ENCODE assay signal across 8 mouse cellular contexts in the genomic region with DNA sequence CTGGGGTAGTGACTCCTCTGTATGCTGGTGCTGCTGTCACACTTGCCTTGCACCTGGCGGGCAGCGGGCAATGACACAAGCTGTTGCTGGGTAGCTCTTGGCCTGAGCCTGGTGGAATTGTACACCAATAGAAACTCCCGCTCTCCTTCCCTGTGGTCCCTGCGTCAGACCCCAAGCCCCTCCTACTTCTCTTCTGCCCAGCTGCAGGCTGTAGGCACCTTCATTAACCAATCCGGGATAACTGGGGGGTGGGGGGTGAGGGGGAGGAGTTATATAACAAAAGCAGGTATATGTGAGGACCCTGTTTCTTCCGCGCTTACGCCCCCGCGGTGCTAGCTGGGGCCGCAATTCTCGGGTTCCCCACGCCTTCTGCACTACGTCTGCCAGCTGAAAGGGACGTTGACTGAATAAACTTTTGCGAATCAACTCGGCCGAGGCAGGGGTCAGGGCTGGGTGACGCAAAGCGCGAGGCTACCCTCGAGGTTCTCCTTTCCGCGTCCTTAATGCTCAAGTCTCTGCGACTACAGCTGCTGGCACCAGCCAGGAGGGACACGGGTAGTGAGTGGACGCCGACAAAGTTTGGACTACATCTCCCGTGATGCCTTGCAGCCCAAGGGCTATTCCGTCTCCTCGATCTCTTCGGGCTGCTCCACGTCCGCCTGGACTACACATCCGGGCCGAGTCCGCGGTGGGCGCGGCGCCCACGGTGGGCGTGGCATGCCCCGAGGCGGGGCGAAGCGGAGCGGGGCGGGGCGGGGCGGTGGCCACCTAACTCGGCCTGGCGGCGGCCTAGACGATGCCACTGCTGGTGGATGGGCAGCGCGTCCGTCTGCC. TPM values are rescaled to one million over a fixed set of nuclear protein-coding genes. Genes with fewer than 3 reads are reported as not detected.
DNase-seq lines count a peak whose midpoint lies in the region; ATAC-seq and TF ChIP-seq lines count a peak whose summit lies in the region.

A gene (plus strand): TSS at position 286 of the 834 bp plus-strand sequence.

- H3K36me3 ChIP-seq in E14TG2a.4 (ENCODE audit: insufficient read depth, low read length) = peaks cover 37% of the 10 kb centered on the region
- peaks cover 22% of the 10 kb centered on the region for H3K36me3 ChIP-seq in forebrain, embryonic 12.5 days (replicated peaks)
- peaks cover 10% of the 10 kb centered on the region for H3K36me3 ChIP-seq in heart, postnatal 0 days (replicated peaks; ENCODE audit: control insufficient read depth, insufficient read depth, low read length)
- no peaks in the 10 kb centered on the region for H3K36me3 ChIP-seq in liver, embryonic 16.5 days (ENCODE audit: control insufficient read depth, insufficient read depth)
- peaks cover 29% of the 10 kb centered on the region for H3K36me3 ChIP-seq in neural tube, embryonic 13.5 days
- peaks cover 1% of the 10 kb centered on the region; the same call in 1 of the 2 replicates for H3K36me3 ChIP-seq in testis, adult 2 months (ENCODE audit: control insufficient read depth, insufficient read depth, low read length)

- H3K4me2 ChIP-seq in forebrain, embryonic 12.5 days = peak within 1 kb of the TSS; percentile 74
- peak within 1 kb of the TSS; percentile 87 for H3K4me2 ChIP-seq in heart, postnatal 0 days (ENCODE audit: low read depth, low read length)
- peak within 1 kb of the TSS; percentile 96 for H3K4me2 ChIP-seq in liver, embryonic 16.5 days (ENCODE audit: low read depth, low read length)
- H3K4me2 ChIP-seq in neural tube, embryonic 13.5 days = peak within 1 kb of the TSS; percentile 60

- H3K27ac ChIP-seq in forebrain, embryonic 12.5 days = peak within 1 kb of the TSS; percentile 96
- peak within 1 kb of the TSS; percentile 97 for H3K27ac ChIP-seq in heart, postnatal 0 days (ENCODE audit: low read depth)
- H3K27ac ChIP-seq in liver, embryonic 16.5 days (ENCODE audit: low read length) = peak within 1 kb of the TSS; percentile 85
- peak within 1 kb of the TSS; percentile 98 for H3K27ac ChIP-seq in neural tube, embryonic 13.5 days (replicated peaks)
- peak within 1 kb of the TSS; percentile 83 for H3K27ac ChIP-seq in testis, adult 2 months (ENCODE audit: control insufficient read depth, insufficient read depth, low read depth, low read length)

- 0 out of 2 replicates have a peak, but pooled peaks have one; percentile 20 for TF ChIP-seq EP300 in heart, postnatal 0 days (IDR thresholded peaks at IDR 0.05; ENCODE audit: low read depth)

- no peaks in the 10 kb centered on the region for H3K27me3 ChIP-seq in E14TG2a.4 (ENCODE audit: insufficient read depth, low read length)
- H3K27me3 ChIP-seq in forebrain, embryonic 12.5 days = no peaks in the 10 kb centered on the region
- H3K27me3 ChIP-seq in heart, postnatal 0 days (ENCODE audit: control insufficient read depth, insufficient read depth, low read length) = no peaks in the 10 kb centered on the region
- no peaks in the 10 kb centered on the region for H3K27me3 ChIP-seq in liver, embryonic 16.5 days (ENCODE audit: control insufficient read depth, insufficient read depth, low read depth, low read length)
- no peaks in the 10 kb centered on the region for H3K27me3 ChIP-seq in neural tube, embryonic 13.5 days
- H3K27me3 ChIP-seq in testis, adult 2 months (ENCODE audit: control insufficient read depth, insufficient read depth, low read length) = no peaks in the 10 kb centered on the region

- H3K4me1 ChIP-seq in E14TG2a.4 (replicated peaks; ENCODE audit: low read depth, low read length) = peaks cover 74% of the 10 kb centered on the region
- peaks cover 22% of the 10 kb centered on the region for H3K4me1 ChIP-seq in forebrain, embryonic 12.5 days
- H3K4me1 ChIP-seq in heart, postnatal 0 days (ENCODE audit: control insufficient read depth, insufficient read depth) = 0 out of 2 replicates have a peak, but pooled peaks cover 7% of the 10 kb centered on the region
- peaks cover 18% of the 10 kb centered on the region for H3K4me1 ChIP-seq in liver, embryonic 16.5 days (ENCODE audit: control insufficient read depth, low read depth, low read length)
- peaks cover 33% of the 10 kb centered on the region for H3K4me1 ChIP-seq in neural tube, embryonic 13.5 days (replicated peaks)
- H3K4me1 ChIP-seq in testis, adult 2 months (ENCODE audit: control insufficient read depth, insufficient read depth, low read length) = peaks cover 7% of the 10 kb centered on the region

- no peak for TF ChIP-seq CTCF in E14TG2a.4 (conservative IDR thresholded peaks at IDR 0.05; ENCODE audit: low read length)
- no peak for TF ChIP-seq CTCF in heart, postnatal 0 days (IDR thresholded peaks at IDR 0.05; ENCODE audit: low read depth)
- TF ChIP-seq CTCF in testis, adult 2 months (IDR thresholded peaks at IDR 0.05; ENCODE audit: control insufficient read depth, insufficient read depth, insufficient replicate concordance, low read depth, low read length) = no peak

- peak; percentile 42; the same call in 1 of the 2 replicates for TF ChIP-seq POLR2A in testis, adult 2 months (IDR thresholded peaks at IDR 0.05; ENCODE audit: control insufficient read depth, low read depth, low read length)

- under 1% methylated on average over 58 of the region's 58 CpGs for WGBS in forebrain, embryonic 12.5 days
- 1% methylated on average over 55 of the region's 58 CpGs for WGBS in heart, postnatal 0 days
- under 1% methylated on average over 58 of the region's 58 CpGs for WGBS in liver, embryonic 16.5 days (ENCODE audit: insufficient replicate concordance)
- under 1% methylated on average over 54 of the region's 58 CpGs for whole genome bisulfite sequencing in neural tube, embryonic 13.5 days

- peak within 1 kb of the TSS; percentile 80 for H3K9ac ChIP-seq in forebrain, embryonic 12.5 days
- peak within 1 kb of the TSS; percentile 92 for H3K9ac ChIP-seq in heart, postnatal 0 days (replicated peaks; ENCODE audit: low read depth, low read length)
- peak within 1 kb of the TSS; percentile 78 for H3K9ac ChIP-seq in liver, embryonic 16.5 days (ENCODE audit: low read depth, low read length)
- H3K9ac ChIP-seq in neural tube, embryonic 13.5 days = peak within 1 kb of the TSS; percentile 88

- ATAC-seq in forebrain, embryonic 12.5 days (ENCODE audit: low FRiP score) = peak; percentile 95
- ATAC-seq in heart, postnatal 0 days (ENCODE audit: insufficient read depth, low read depth) = peak; percentile 96
- ATAC-seq in liver, embryonic 16.5 days (ENCODE audit: low read depth) = peak; percentile 96
- ATAC-seq in neural tube, embryonic 13.5 days (ENCODE audit: low read depth) = peak; percentile 96

- H3K9me3 ChIP-seq in E14TG2a.4 (ENCODE audit: low read length) = no peaks in the 10 kb centered on the region
- no peaks in the 10 kb centered on the region for H3K9me3 ChIP-seq in forebrain, embryonic 12.5 days
- no peaks in the 10 kb centered on the region for H3K9me3 ChIP-seq in heart, postnatal 0 days (replicated peaks; ENCODE audit: control insufficient read depth, low read length)
- H3K9me3 ChIP-seq in liver, embryonic 16.5 days (replicated peaks; ENCODE audit: control insufficient read depth, low read length) = no peaks in the 10 kb centered on the region
- H3K9me3 ChIP-seq in neural tube, embryonic 13.5 days = no peaks in the 10 kb centered on the region

- peak within 1 kb of the TSS; percentile 91 for H3K4me3 ChIP-seq in E14TG2a.4 (replicated peaks; ENCODE audit: low read length)
- H3K4me3 ChIP-seq in forebrain, embryonic 12.5 days (replicated peaks) = peak within 1 kb of the TSS; percentile 74
- H3K4me3 ChIP-seq in heart, postnatal 0 days (ENCODE audit: low read depth, low read length) = peak within 1 kb of the TSS; percentile 91
- peak within 1 kb of the TSS; percentile 83 for H3K4me3 ChIP-seq in liver, embryonic 16.5 days (ENCODE audit: low read depth, low read length)
- peak within 1 kb of the TSS; percentile 67 for H3K4me3 ChIP-seq in neural tube, embryonic 13.5 days
- peak within 1 kb of the TSS; percentile 87 for H3K4me3 ChIP-seq in testis, adult 2 months (ENCODE audit: control insufficient read depth, low read depth, low read length)

- peak; percentile 86 for DNase-seq in c-Kit-positive CD71-positive TER-119-positive erythroid progenitor cells, embryonic 14.5 days (ENCODE audit: low spot score)
- DNase-seq in heart, postnatal 0 days (ENCODE audit: low spot score) = peak; percentile 97
- peak; percentile 97 for DNase-seq in kidney, postnatal 4 days

RNA-seq across cellular contexts. Expression of the gene that starts here (rescaled TPM):
- polyA plus RNA-seq in forebrain, embryonic 12.5 days (2016; fragmentation: Nextera tagmentation; extraction: Ambion mirVana) = 177 and 186 TPM in 2 replicates
- 64.7 and 109 TPM in 2 replicates for total RNA-seq in heart, postnatal 0 days (2014; rRNA removed; ENCODE audit: low replicate concordance)
- 141 and 148 TPM in 2 replicates for polyA plus RNA-seq in heart, postnatal 0 days (2015; fragmentation: Nextera tagmentation; extraction: Ambion mirVana)
- 34.9 and 40.2 TPM in 2 replicates for polyA plus RNA-seq in liver, embryonic 16.5 days (2015; fragmentation: Nextera tagmentation; extraction: Ambion mirVana)
- 219 and 225 TPM in 2 replicates for polyA plus RNA-seq in neural tube, embryonic 13.5 days (2015; fragmentation: Nextera tagmentation; extraction: Ambion mirVana)
- polyA plus RNA-seq in testis, adult 2 months (2012; rRNA removed) = 21.6 and 25.7 TPM in 2 replicates

Comparison
In these comparisons a context has a peak if more than half of its experiments do, and no peak if none do; other contexts are left out.
1. Peak in every context shown above with its lines: DNase-seq, ATAC-seq, H3K4me3 ChIP-seq and H3K27ac ChIP-seq.